Mouse (Mus musculus): Measurements from ENCODE around the gene Setd1b.

GRCm38 (mm10) chr5:123160341-123160740 is 18.3 kb downstream of the Setd1b start:
- TF ChIP-seq CTCF (conservative IDR thresholded peaks at IDR 0.05 in 1 of 2, IDR thresholded peaks at IDR 0.05 in 1 of 2; ENCODE audit: low read depth in 2 of 2, low read length in 2 of 2) (no peak), CHD2 (IDR thresholded peaks at IDR 0.05; ENCODE audit: low read length) (no peak), POLR2A (IDR thresholded peaks at IDR 0.05; ENCODE audit: low read depth, low read length) (no peak), JUND (conservative IDR thresholded peaks at IDR 0.05; ENCODE audit: low read depth, low read length) (no peak), UBTF (IDR thresholded peaks at IDR 0.05; ENCODE audit: low read depth, low read length) (no peak), USF1 (IDR thresholded peaks at IDR 0.05; ENCODE audit: low read depth, low read length) (no peak), MYC (IDR thresholded peaks at IDR 0.05; ENCODE audit: low read depth, low read length) (no peak), TBP (conservative IDR thresholded peaks at IDR 0.05; ENCODE audit: low read depth, low read length) (no peak), ZC3H11A (IDR thresholded peaks at IDR 0.05; ENCODE audit: low read depth, low read length) (no peak), SIN3A (IDR thresholded peaks at IDR 0.05; ENCODE audit: low read length) (no peak), NRF1 (IDR thresholded peaks at IDR 0.05; ENCODE audit: low read depth, low read length) (no peak), MEF2A (IDR thresholded peaks at IDR 0.05; ENCODE audit: borderline replicate concordance, low read depth, low read length) (no peak), MAFK (IDR thresholded peaks at IDR 0.05; ENCODE audit: insufficient replicate concordance, low read length) (no peak)
